Mouse (Mus musculus): Measurements from ENCODE around the gene Tns1. TPM values are rescaled to one million over a fixed set of nuclear protein-coding genes. Genes with fewer than 3 reads are reported as not detected.

Gene Tns1
- polyA plus RNA-seq, 1 experiment from 2014 or later = 44.4 TPM

DNA sequence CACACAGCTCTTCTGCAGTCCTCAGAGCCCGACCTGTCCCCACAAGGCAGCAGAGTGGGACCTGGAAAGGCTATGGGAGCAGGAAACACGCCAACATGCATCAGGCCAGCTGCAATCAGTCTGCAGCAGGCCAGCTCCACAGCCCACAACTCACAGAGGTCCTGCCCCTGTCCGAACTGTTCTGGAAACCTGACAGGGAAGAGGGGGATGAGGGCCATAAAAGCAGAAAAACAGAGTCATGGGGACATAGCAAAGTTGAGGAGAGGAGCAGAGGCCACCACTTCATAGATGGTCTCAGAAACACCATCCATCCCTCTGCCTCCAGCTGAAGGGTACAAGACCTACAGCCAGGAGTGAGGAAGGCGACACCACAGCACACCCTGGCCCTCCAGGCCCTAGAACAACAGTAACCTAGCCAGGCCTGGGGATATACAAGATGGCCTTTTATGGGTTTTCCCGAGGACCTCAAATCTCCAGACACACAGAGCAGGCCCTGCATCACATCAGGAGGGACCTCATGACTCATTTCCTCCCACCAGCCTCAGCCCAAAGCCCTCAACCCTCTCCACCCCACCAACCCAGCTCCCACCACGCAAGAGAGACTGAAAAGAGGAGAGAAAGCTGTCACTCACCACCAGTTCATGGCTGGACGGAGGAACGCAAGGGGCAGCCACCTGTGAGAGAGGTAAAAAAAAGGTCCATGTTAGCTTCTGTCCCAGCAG lies 108.6 kb downstream of the Tns1 start:
- Histone ChIP-seq H3K36me3 (peaks cover 23% of the 10 kb centered on the region), H3K27me3 (no peaks in the 10 kb centered on the region), H3K4me3 (no peak overlapping the region), H3K9me3 (peaks cover 7% of the 10 kb centered on the region; the same call in 1 of the 2 replicates), H3K9ac (peak overlapping the region; percentile 13), H3K4me2 (replicated peaks) (no peak overlapping the region), H3K4me1 (peaks cover 55% of the 10 kb centered on the region), H3K27ac (peak overlapping the region; percentile 75; the same call in 1 of the 2 replicates)
- 35% methylated on average over 8 of the region's 8 CpGs for WGBS
- ATAC-seq (ENCODE audit: low FRiP score, low read depth) = no peak

DNA sequence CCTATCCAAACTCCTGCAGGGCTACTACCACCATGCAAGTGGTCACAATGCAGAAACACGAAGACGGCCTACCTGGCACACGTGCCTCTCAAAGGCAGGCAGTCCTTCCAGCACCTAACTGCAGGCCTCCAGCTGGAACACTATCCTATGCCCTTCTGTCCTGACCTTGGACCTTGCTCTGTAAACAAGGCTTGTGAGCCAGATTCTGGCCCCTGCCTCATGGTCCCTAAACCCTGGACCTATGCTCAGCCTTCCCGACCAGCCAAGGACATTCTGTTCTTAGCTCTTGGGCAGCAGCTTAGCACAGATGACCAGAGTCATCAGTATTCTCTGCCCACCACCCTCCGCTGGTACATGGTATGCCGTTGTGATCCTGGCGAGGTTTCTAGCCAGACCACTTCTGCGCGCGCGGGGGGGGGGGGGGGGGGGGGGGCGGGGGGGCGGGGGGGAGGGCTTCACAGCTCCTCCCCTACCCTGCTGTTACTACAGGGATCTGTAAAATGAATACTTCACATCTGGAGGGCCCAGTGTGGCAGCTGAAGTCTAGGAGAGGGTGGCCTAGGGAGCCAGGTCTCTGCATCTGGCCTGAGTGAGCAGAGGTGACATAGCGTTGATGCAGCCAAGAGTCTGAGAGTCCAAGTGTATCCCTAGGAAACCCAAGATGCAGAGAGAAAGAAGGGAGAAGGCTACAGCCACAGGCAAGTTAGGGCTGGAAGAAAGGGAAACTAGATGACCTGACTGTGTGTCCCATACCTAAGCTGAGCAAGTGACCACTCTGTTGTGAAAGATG lies 109.5 kb downstream of the Tns1 start:
- no peak overlapping the region for H3K4me3 ChIP-seq
- H3K27me3 ChIP-seq = no peaks in the 10 kb centered on the region
- 55% methylated on average over 8 of the region's 14 CpGs for WGBS
- no peak overlapping the region; the same call in 1 of the 2 replicates for H3K27ac ChIP-seq
- H3K36me3 ChIP-seq = peaks cover 26% of the 10 kb centered on the region
- peaks cover 58% of the 10 kb centered on the region for H3K4me1 ChIP-seq
- ATAC-seq (ENCODE audit: low FRiP score, low read depth) = no peak
- no peak overlapping the region; the same call in 1 of the 2 replicates for H3K9ac ChIP-seq
- H3K9me3 ChIP-seq = peaks cover 10% of the 10 kb centered on the region; the same call in 1 of the 2 replicates
- no peak overlapping the region for H3K4me2 ChIP-seq (replicated peaks)

DNA sequence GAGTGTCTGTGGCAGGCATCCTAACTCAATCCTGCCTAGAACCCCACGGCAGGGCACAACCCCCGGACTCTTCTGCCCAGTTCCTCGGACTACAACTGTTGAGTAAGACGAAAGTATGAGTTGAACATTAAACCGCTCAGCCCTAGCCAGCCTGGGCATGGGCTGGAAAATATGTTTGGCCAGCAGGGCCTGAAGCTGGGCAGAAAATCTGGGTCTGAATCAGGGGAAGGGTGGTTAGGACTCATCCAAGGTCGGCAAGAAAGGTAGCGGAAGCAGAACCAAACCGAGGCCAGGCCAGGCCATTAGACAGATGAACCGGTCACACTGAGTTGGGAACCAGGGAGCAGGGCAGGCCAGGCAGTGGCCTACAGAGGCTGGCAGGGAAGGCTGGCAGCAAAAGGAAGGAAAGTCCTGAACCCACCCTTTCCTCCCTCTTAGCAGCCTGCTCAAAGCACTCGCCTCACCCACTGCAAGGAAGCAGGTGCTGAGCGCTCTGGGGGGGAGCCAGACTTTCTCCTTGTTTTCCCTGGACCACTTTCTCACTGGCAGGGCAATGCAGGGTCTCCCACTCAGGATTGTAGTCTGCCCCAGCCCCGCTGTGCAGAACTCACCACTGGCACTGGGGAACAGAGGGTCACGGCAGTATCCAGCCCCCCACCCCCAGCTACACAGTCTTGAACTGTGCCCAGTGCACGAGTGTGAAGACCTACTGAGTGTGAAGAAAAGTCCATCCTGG lies 110.8 kb downstream of the Tns1 start:
- peaks cover 26% of the 10 kb centered on the region for H3K36me3 ChIP-seq
- 85% methylated on average over 14 of the region's 14 CpGs for WGBS
- peaks cover 69% of the 10 kb centered on the region for H3K4me1 ChIP-seq
- no peak overlapping the region for H3K4me2 ChIP-seq (replicated peaks)
- ATAC-seq (ENCODE audit: low FRiP score, low read depth) = no peak
- no peaks in the 10 kb centered on the region for H3K27me3 ChIP-seq
- H3K4me3 ChIP-seq = no peak overlapping the region
- H3K27ac ChIP-seq = peak overlapping the region; percentile 39; the same call in 1 of the 2 replicates
- H3K9me3 ChIP-seq = peaks cover 10% of the 10 kb centered on the region; the same call in 1 of the 2 replicates
- no peak overlapping the region for H3K9ac ChIP-seq

DNA sequence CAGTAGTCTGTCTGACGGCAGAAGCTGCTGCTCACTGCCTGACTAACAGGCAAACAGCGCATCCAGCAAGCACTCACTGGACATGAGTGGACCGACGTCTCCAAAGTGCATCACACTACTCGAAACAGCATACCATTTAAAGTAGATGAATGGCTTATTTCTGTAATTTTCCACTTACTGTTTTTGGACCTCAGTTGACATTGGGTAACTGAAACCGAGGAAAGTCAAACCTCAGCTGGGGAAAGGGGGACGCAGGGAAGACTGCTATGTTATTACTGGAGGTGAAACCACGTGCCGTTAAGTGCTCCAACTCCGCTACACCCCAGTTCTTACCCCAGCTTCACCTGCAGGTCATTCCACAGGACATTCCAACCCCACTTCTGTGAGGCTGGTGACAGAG lies 111.5 kb downstream of the Tns1 start:
- Histone ChIP-seq H3K9me3 (peaks cover 10% of the 10 kb centered on the region; the same call in 1 of the 2 replicates), H3K9ac (no peak overlapping the region), H3K4me3 (no peak overlapping the region), H3K27me3 (no peaks in the 10 kb centered on the region), H3K4me2 (replicated peaks) (no peak overlapping the region), H3K36me3 (peaks cover 26% of the 10 kb centered on the region), H3K4me1 (peaks cover 69% of the 10 kb centered on the region), H3K27ac (peak overlapping the region; percentile 39; the same call in 1 of the 2 replicates)
- ATAC-seq (ENCODE audit: low FRiP score, low read depth) = no peak
- 73% methylated on average over 10 of the region's 10 CpGs for WGBS

DNA sequence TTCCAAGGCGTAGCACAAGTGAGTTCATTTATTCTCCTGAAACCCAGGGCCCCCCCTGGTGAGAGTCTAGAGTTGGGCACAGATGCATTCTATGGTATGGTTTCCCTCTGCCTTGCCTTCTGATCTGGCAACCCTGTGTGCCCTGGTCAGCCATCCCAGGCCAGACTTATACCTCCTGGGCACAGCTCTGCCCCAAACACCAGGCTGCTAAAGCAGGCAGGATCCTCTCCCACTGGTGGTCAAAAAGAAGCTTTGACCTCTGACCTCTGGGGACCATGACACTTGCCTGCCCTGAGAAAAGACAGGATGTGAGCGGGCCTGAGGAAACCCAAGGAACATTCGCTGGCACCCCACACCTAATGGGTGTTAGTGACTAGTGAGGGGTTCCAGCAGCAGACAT lies 114.8 kb downstream of the Tns1 start:
- H3K27ac ChIP-seq = no peak overlapping the region; the same call in 1 of the 2 replicates
- ATAC-seq (ENCODE audit: low FRiP score, low read depth) = no peak
- peaks cover 56% of the 10 kb centered on the region for H3K4me1 ChIP-seq
- no peak overlapping the region for H3K9ac ChIP-seq
- 94% methylated on average over 3 of the region's 3 CpGs for WGBS
- peaks cover 26% of the 10 kb centered on the region for H3K36me3 ChIP-seq
- no peaks in the 10 kb centered on the region for H3K27me3 ChIP-seq
- H3K9me3 ChIP-seq = peaks cover 10% of the 10 kb centered on the region; the same call in 1 of the 2 replicates
- no peak overlapping the region for H3K4me3 ChIP-seq
- H3K4me2 ChIP-seq (replicated peaks) = no peak overlapping the region

DNA sequence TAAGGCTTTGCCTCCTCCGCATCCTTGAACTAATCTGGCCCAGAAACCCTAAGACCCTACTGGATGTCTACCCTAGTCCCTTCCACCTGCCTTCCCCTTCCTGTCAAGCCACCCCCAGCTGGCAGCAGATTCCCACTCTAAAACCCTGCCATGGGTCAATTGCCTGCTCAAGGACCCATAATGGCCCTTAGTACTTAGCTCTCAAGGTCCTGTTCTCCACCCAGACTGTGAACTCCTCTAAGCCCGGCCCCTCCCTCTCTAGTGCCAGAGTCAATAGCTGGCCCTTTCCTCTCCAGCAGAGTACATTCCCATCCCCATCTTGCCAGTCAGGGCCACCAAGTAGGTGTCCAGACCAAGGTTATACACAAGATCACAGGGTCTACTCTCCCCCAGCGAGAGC lies 115.3 kb downstream of the Tns1 start:
- H3K4me3 ChIP-seq = no peak overlapping the region
- no peak overlapping the region for H3K9ac ChIP-seq
- no peaks in the 10 kb centered on the region for H3K27me3 ChIP-seq
- H3K4me1 ChIP-seq = peaks cover 53% of the 10 kb centered on the region
- no peak overlapping the region for H3K4me2 ChIP-seq (replicated peaks)
- ATAC-seq (ENCODE audit: low FRiP score, low read depth) = no peak
- H3K27ac ChIP-seq = no peak overlapping the region; the same call in 1 of the 2 replicates
- peaks cover 25% of the 10 kb centered on the region for H3K36me3 ChIP-seq
- WGBS = 80% methylated on average over 3 of the region's 3 CpGs
- peaks cover 10% of the 10 kb centered on the region; the same call in 1 of the 2 replicates for H3K9me3 ChIP-seq

DNA sequence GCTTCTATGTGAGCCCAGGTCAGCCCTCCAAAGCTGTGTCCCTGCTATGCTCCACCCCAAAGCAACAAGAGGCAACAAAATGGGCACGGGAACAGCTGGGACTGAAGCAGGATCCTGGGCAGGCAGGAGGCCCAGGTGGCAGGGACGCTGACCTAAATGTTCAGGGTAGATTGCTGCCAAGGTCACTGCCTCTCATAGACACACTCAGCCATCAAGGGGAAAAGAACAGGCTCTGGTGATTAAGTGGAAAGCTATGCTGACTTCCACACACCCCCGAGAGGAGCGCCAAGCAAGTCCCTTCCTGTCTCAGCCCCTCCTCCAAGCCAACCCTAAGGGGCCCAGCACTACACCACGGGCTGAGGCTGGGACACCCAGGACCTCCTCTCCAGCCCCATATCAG lies 115.8 kb downstream of the Tns1 start:
- Histone ChIP-seq H3K27ac (peak overlapping the region; percentile 55; the same call in 1 of the 2 replicates), H3K4me3 (no peak overlapping the region), H3K27me3 (no peaks in the 10 kb centered on the region), H3K36me3 (peaks cover 21% of the 10 kb centered on the region), H3K9ac (no peak overlapping the region), H3K4me2 (replicated peaks) (no peak overlapping the region), H3K4me1 (peaks cover 48% of the 10 kb centered on the region), H3K9me3 (peaks cover 10% of the 10 kb centered on the region; the same call in 1 of the 2 replicates)
- WGBS = 29% methylated on average over 5 of the region's 5 CpGs
- no peak for ATAC-seq (ENCODE audit: low FRiP score, low read depth)

DNA sequence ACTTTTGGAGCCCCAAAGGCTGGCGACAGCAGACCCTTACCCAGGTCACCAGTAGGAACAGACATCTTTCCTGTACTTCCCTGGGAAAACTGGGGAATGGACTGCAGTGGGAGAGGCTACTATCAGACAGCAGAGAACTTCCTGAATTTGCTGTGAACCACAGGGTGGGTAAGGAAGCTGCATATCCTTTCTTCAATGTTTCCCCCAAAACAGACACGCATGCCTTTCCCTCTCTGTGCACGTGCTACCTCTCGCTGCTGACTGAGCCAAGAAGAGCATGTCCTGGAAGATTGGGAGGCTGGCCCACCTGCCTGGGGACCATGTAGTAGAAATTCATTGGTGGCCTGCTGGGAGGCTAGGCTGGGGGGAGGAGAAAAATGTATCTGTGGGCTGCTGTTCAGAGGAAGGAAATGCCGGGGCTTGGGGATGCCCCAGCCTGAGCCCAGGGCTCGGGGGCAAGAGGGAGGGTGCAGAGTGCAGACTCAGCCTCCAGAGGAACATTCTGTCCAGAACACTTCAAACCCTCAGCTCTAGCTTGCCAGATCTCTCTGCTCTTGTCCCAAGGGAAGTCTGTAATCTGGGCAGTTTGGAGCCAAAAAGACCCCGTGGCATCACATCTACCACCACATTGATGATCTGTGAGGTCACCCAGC lies 116.7 kb downstream of the Tns1 start:
- peak overlapping the region; percentile 39; the same call in 1 of the 2 replicates for H3K27ac ChIP-seq
- no peak overlapping the region for H3K4me3 ChIP-seq
- H3K9ac ChIP-seq = no peak overlapping the region
- ATAC-seq (ENCODE audit: low FRiP score, low read depth) = no peak
- 49% methylated on average over 7 of the region's 7 CpGs for WGBS
- H3K9me3 ChIP-seq = peaks cover 10% of the 10 kb centered on the region; the same call in 1 of the 2 replicates
- peaks cover 15% of the 10 kb centered on the region for H3K36me3 ChIP-seq
- H3K27me3 ChIP-seq = no peaks in the 10 kb centered on the region
- no peak overlapping the region for H3K4me2 ChIP-seq (replicated peaks)
- H3K4me1 ChIP-seq = peaks cover 41% of the 10 kb centered on the region

DNA sequence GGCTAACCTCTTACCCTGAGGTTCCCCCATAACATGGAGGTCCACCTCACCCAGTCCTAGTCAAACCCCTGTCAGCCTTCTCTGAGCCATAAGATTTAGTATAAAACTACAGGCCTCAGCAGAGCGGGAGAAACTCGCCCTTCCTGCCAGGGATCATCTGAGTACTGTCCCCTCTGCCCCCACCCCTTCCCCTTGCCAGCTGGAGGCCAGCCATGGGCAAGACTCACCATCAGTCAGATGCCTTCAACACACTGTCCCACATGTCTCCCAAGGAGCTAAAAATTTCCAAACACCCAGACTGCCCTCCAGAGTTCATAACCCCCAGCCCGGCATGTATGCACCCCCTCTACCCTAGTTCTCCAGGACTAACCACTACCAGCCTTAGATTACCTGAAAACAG lies 119.2 kb downstream of the Tns1 start:
- Histone ChIP-seq H3K27me3 (no peaks in the 10 kb centered on the region), H3K27ac (no peak overlapping the region), H3K4me2 (replicated peaks) (no peak overlapping the region), H3K4me3 (no peak overlapping the region), H3K36me3 (0 out of 2 replicates have a peak, but pooled peaks cover 4% of the 10 kb centered on the region), H3K9ac (no peak overlapping the region), H3K9me3 (no peaks in the 10 kb centered on the region), H3K4me1 (peaks cover 60% of the 10 kb centered on the region)
- WGBS = 78% methylated on average over 3 of the region's 3 CpGs
- ATAC-seq (ENCODE audit: low FRiP score, low read depth) = no peak

DNA sequence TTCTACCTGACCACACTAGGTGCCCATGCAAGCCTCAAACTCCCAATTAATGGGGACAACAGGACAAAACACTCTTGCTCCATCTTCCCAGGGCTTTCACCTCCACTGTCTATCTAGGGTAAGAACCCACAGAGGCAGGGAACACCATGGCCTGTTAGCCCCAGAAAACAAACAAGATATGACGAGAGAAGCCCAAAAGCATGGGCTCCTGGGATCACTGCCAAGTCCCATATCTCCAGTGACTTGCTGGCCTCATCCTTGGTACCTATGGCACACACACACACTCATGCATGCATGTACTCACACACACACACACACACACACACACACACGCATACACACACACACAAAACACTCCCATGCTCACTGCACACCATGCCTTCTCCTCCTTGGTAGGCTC lies 120.5 kb downstream of the Tns1 start:
- Histone ChIP-seq H3K27ac (no peak overlapping the region), H3K4me2 (replicated peaks) (no peak overlapping the region), H3K27me3 (no peaks in the 10 kb centered on the region), H3K36me3 (peaks cover 9% of the 10 kb centered on the region; the same call in 1 of the 2 replicates), H3K4me3 (no peak overlapping the region), H3K4me1 (peaks cover 60% of the 10 kb centered on the region), H3K9ac (no peak overlapping the region), H3K9me3 (no peaks in the 10 kb centered on the region)
- no peak for ATAC-seq (ENCODE audit: low FRiP score, low read depth)
- WGBS = 76% methylated on average over 2 of the region's 2 CpGs

DNA sequence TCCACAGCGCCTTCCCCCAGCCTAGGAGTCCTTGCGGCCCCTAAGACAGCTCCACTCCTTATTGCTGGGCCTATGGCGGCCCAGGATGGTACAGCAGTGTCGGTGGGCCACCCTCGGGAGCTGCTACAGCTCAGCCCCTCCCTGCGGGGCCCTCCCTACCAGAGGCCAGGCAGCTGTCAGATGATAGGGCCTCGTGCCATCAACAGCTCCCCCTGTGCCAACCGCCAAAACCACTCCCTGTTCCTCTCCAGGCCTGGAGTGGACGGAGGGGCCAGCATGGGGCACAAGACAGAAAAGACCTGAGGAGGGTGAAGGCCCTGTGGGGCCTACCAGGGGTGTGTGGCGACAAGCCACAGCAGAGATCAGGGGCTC lies 122.8 kb downstream of the Tns1 start:
- peak overlapping the region; percentile 61; the same call in 1 of the 2 replicates for H3K27ac ChIP-seq
- peak overlapping the region; percentile 13; the same call in 1 of the 2 replicates for H3K9ac ChIP-seq
- no peak overlapping the region for H3K4me2 ChIP-seq (replicated peaks)
- ATAC-seq (ENCODE audit: low FRiP score, low read depth) = no peak
- peaks cover 49% of the 10 kb centered on the region for H3K4me1 ChIP-seq
- no peak overlapping the region for H3K4me3 ChIP-seq
- peaks cover 22% of the 10 kb centered on the region for H3K36me3 ChIP-seq
- H3K27me3 ChIP-seq = no peaks in the 10 kb centered on the region
- H3K9me3 ChIP-seq = no peaks in the 10 kb centered on the region
- WGBS = 56% methylated on average over 10 of the region's 10 CpGs

Data from limb, embryonic 13.5 days (tissue).